Mouse (Mus musculus): ENCODE data around the gene Dnajc28. TPM values are rescaled to one million over a fixed set of nuclear protein-coding genes. Genes with fewer than 3 reads are reported as not detected.
A peak's percentile ranks its signal among the peaks of the same experiment; 100 is the strongest.

Gene Dnajc28
- polyA plus RNA-seq, 1 experiment from 2014 or later, result 3.3 TPM

DNA sequence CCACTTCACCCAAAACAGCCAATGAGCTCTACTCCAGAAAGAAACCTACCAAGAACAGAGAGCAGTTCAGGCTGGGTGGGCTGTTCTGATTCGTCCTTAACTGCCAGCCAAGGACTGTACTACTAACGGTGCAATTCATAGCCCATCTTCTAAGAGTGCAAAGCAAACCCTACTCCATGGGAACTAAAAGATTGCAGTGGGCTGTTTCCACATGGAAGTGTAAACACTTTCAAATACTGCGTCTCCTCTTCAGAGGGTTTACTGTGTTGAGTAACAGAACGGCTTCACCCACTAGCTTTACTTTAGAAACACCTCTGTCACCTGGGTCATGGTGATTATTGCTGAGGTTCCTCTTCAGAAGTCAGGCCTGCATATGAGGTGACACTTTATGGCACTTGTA, 17.7 kb downstream of the Dnajc28 start:
- Histone ChIP-seq H3K9ac (no peak overlapping the region), H3K27me3 (replicated peaks) (no peaks in the 10 kb centered on the region), H3K4me2 (no peak overlapping the region), H3K4me3 (replicated peaks) (no peak overlapping the region), H3K4me1 (no peaks in the 10 kb centered on the region), H3K9me3 (no peaks in the 10 kb centered on the region), H3K36me3 (no peaks in the 10 kb centered on the region), H3K27ac (no peak overlapping the region)
- 39% methylated on average over 4 of the region's 4 CpGs for WGBS
- no peak for ATAC-seq (ENCODE audit: insufficient read depth, low FRiP score, low read depth)

DNA sequence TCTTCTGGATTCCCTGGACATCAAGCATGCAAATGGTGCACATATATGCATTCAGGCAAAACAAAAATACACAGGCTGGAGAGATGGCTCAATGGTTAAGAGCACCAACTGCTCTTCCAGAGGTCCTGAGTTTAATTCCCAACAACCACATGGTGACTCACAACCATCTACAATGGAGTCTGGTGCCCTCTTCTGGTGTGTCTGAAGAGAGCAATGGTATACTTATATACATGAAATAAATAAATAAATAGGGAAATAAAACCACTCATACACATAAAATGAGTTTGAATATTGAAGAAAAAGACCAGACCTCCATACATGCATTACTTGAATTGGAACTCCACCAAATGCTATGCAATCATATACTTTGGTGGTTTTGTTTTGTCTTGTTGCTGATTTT, 19.6 kb downstream of the Dnajc28 start:
- Histone ChIP-seq H3K27me3 (replicated peaks) (no peaks in the 10 kb centered on the region), H3K36me3 (no peaks in the 10 kb centered on the region), H3K4me3 (replicated peaks) (no peak overlapping the region), H3K4me2 (no peak overlapping the region), H3K9ac (no peak overlapping the region), H3K9me3 (no peaks in the 10 kb centered on the region), H3K4me1 (no peaks in the 10 kb centered on the region), H3K27ac (no peak overlapping the region)
- no peak for ATAC-seq (ENCODE audit: insufficient read depth, low FRiP score, low read depth)

DNA sequence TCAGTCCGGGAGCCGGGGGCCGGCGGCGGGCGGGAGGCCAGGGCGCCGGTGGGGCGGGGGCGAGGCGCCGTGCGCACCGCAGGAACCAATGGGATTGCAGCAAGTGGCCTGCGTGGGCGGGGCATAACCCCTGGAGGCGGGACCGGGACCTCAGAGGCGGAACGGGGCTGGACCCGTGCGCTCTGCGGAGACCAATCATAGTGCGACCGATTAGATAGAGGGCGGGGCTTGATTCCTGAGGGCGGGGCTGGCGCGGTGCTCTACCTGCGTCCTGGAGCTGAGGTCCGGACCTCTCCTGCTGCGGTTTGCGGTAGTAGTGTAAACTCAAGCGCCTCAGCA, 21.2 kb downstream of the Dnajc28 start, which contains the start of gene Tmem50b:
Tmem50b (minus strand) TSS at position 129 of the 339 bp plus-strand sequence.
- peak within 1 kb of the TSS; percentile 88 for H3K4me2 ChIP-seq
- H3K27me3 ChIP-seq (replicated peaks), result no peaks in the 10 kb centered on the region
- 1% methylated on average over 34 of the region's 34 CpGs for WGBS
- no peaks in the 10 kb centered on the region for H3K36me3 ChIP-seq
- peak; percentile 99 for ATAC-seq (ENCODE audit: insufficient read depth, low FRiP score, low read depth)
- 0 out of 2 replicates have a peak within 1 kb of the TSS, but pooled peaks have one; percentile 18 for H3K27ac ChIP-seq
- H3K4me1 ChIP-seq, result no peaks in the 10 kb centered on the region
- no peaks in the 10 kb centered on the region for H3K9me3 ChIP-seq
- peak within 1 kb of the TSS; percentile 50 for H3K9ac ChIP-seq
- H3K4me3 ChIP-seq (replicated peaks), result peak within 1 kb of the TSS; percentile 80

- Histone ChIP-seq H3K4me3 (replicated peaks) (peak overlapping the region; percentile 80), H3K4me1 (no peaks in the 10 kb centered on the region), H3K9ac (peak overlapping the region; percentile 50), H3K4me2 (peak overlapping the region; percentile 88), H3K27ac (0 out of 2 replicates have a peak overlapping the region, but pooled peaks have one; percentile 18), H3K36me3 (no peaks in the 10 kb centered on the region), H3K9me3 (no peaks in the 10 kb centered on the region), H3K27me3 (replicated peaks) (no peaks in the 10 kb centered on the region)
- ATAC-seq (ENCODE audit: insufficient read depth, low FRiP score, low read depth), result no peak; the same call in 1 of the 2 replicates
- under 1% methylated on average over 70 of the region's 75 CpGs for WGBS
Measured at GRCm38 (mm10) chr16:91596779-91597671, 21.8 kb downstream of the Dnajc28 start.

DNA sequence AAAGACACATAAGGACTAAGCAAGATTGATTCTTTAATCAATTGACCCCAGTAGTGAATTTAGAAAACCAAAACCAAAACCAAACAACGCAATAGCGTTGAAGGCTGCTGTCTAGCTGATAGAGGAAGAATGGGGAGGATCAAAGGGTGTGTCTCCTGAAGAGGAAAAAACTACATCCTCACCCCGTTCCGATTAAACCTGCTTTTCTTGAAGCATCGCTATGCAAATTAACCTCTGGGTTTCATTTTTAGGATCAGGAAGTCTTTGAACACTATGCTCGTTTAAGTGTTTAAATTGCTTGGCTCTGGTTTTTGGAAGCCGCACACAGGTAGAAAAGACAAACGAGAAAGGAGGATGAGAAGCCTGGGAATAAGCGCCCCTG, 22.4 kb downstream of the Dnajc28 start:
- H3K4me1 ChIP-seq, result no peaks in the 10 kb centered on the region
- WGBS, result 16% methylated on average over 9 of the region's 9 CpGs
- H3K4me2 ChIP-seq, result peak overlapping the region; percentile 88
- no peak overlapping the region for H3K27ac ChIP-seq
- no peaks in the 10 kb centered on the region for H3K9me3 ChIP-seq
- no peak overlapping the region for H3K9ac ChIP-seq
- no peak for ATAC-seq (ENCODE audit: insufficient read depth, low FRiP score, low read depth)
- no peaks in the 10 kb centered on the region for H3K36me3 ChIP-seq
- H3K4me3 ChIP-seq (replicated peaks), result peak overlapping the region; percentile 80
- no peaks in the 10 kb centered on the region for H3K27me3 ChIP-seq (replicated peaks)

DNA sequence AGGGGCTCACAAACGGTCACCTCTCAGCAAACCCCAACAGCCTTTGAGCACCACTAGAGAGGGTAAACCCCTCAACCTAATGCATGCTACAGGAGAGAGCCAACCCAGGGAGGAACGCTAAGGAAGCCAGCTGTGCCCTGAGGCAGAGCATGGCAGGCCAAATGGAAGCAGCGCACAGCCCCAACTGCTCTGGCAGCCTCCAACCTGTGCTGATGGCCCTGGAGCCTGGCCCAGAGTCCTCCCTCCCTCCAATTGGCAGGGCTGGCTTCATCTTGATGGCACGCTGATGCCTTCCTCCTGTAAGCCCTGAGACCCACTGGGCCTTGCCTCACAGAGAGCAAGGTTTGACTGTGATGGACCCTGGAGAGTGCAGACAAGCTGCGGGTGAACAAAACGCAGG, 23.8 kb downstream of the Dnajc28 start:
- no peak for ATAC-seq (ENCODE audit: insufficient read depth, low FRiP score, low read depth)
- no peaks in the 10 kb centered on the region for H3K4me1 ChIP-seq
- no peak overlapping the region for H3K4me3 ChIP-seq (replicated peaks)
- no peaks in the 10 kb centered on the region for H3K27me3 ChIP-seq (replicated peaks)
- no peaks in the 10 kb centered on the region for H3K9me3 ChIP-seq
- H3K4me2 ChIP-seq, result no peak overlapping the region
- no peaks in the 10 kb centered on the region for H3K36me3 ChIP-seq
- no peak overlapping the region for H3K9ac ChIP-seq
- no peak overlapping the region for H3K27ac ChIP-seq
- WGBS, result 85% methylated on average over 6 of the region's 6 CpGs

DNA sequence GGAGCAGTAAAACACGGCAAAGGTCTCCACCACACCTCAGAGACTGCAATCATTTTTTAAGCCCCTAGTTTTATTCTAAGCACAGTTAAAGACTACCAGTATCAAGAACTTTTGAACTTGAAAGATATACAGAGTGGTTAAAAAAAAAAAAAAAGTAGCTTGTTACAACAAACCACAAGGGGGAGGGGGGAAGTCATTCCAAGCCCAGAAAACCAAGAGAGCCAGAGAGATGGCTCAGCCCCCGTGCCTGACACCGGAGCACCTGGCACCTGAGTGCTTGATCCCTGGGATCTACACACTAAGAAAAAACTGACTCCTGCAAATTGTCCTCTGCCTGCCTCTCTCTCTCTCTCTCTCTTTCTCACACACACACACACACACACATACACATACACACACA, 25.6 kb downstream of the Dnajc28 start:
- no peaks in the 10 kb centered on the region for H3K9me3 ChIP-seq
- H3K27me3 ChIP-seq (replicated peaks), result no peaks in the 10 kb centered on the region
- 41% methylated on average over 3 of the region's 3 CpGs for WGBS
- no peak overlapping the region for H3K27ac ChIP-seq
- no peaks in the 10 kb centered on the region for H3K36me3 ChIP-seq
- ATAC-seq (ENCODE audit: insufficient read depth, low FRiP score, low read depth), result no peak
- H3K4me2 ChIP-seq, result no peak overlapping the region
- H3K9ac ChIP-seq, result no peak overlapping the region
- no peak overlapping the region for H3K4me3 ChIP-seq (replicated peaks)
- H3K4me1 ChIP-seq, result no peaks in the 10 kb centered on the region

GRCm38 (mm10) chr16:91592162-91592561, 26.7 kb downstream of the Dnajc28 start:
- ATAC-seq (ENCODE audit: insufficient read depth, low FRiP score, low read depth), result no peak; the same call in 1 of the 2 replicates
- H3K4me3 ChIP-seq (replicated peaks), result no peak overlapping the region
- no peaks in the 10 kb centered on the region for H3K4me1 ChIP-seq
- WGBS, result 41% methylated on average over 8 of the region's 8 CpGs
- H3K36me3 ChIP-seq, result no peaks in the 10 kb centered on the region
- no peak overlapping the region for H3K4me2 ChIP-seq
- H3K9ac ChIP-seq, result no peak overlapping the region
- H3K27me3 ChIP-seq (replicated peaks), result no peaks in the 10 kb centered on the region
- H3K9me3 ChIP-seq, result no peaks in the 10 kb centered on the region
- no peak overlapping the region for H3K27ac ChIP-seq

DNA sequence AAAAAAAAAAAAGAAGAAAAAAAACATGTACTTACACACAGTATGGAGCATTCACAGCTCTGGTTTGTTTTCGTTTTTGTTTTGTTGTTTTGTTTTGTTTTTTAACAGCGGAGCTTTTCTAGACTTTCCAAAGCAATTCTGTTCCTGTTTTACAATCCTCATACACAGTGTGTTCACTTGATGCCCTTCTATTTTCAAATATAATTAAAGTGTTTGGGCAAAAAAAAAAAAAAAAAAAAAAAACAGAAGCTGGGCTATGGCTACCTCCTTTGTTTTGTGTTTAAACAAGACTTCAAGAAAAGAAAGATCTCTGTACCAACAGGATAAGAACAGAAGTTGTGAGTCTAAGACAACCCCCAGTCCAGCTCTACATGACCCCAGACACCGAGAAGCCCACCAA, 30.1 kb downstream of the Dnajc28 start:
- Histone ChIP-seq H3K9ac (no peak overlapping the region), H3K9me3 (no peaks in the 10 kb centered on the region), H3K4me2 (no peak overlapping the region), H3K27ac (no peak overlapping the region), H3K4me1 (no peaks in the 10 kb centered on the region), H3K27me3 (replicated peaks) (no peaks in the 10 kb centered on the region), H3K36me3 (no peaks in the 10 kb centered on the region), H3K4me3 (replicated peaks) (no peak overlapping the region)
- no peak for ATAC-seq (ENCODE audit: insufficient read depth, low FRiP score, low read depth)
- 87% methylated on average over 3 of the region's 3 CpGs for WGBS

DNA sequence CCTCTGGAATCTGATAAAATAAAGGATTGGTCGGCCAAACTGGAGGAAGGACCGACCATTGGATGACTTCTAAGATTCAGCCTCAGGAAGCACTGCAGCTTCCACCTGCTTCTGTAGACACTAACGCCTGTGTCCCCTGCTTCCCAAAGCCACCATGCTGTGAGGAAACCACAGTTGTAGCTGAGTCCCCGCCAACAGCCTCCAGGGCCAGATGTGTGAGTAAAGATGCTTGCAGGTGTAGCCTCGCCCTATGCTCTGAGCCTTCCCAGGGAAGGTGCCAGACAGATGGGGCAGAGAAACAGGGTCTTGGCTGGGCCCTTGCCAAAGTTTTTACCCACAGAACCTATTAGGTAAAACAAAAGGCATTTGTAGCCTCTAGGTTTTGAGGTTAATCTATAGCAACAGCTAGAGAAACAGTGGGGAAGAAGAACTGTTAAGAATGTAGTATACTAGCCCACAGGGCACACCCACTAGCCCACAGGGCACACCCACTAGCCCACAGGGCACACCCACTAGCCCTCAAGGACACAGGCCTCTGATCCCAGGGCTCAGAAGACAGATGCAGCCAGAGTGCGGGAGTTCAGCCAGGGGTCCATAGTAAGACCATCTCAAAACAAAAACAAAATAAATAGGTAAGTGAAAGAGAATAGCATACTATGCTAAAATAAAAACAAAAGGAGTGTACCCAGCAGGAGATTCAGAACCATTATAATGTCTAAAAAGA, 30.9 kb downstream of the Dnajc28 start:
- WGBS, result 67% methylated on average over 6 of the region's 6 CpGs
- Histone ChIP-seq H3K27ac (no peak overlapping the region), H3K36me3 (no peaks in the 10 kb centered on the region), H3K9me3 (no peaks in the 10 kb centered on the region), H3K4me2 (no peak overlapping the region), H3K27me3 (replicated peaks) (no peaks in the 10 kb centered on the region), H3K4me1 (no peaks in the 10 kb centered on the region), H3K4me3 (replicated peaks) (no peak overlapping the region), H3K9ac (no peak overlapping the region)
- no peak for ATAC-seq (ENCODE audit: insufficient read depth, low FRiP score, low read depth)

DNA sequence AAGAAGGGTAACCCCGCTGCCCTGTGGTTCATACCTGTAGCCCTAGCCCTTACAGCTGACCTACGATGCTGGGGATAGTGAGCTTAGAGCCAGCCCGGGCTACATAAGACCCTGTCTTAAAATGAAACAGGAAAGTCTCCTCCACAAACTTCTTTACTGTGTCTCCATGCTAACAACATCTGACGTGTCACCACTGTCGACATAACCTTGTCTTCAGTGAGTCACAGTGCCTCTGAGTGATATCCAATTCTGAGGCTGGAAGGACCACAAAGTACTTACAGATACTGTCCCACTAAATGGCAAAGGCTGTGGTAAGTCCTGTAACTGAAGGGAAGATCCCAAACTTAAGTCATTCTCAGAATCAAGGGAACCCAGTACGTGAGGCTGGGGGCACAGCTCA, 32.6 kb downstream of the Dnajc28 start:
- H3K9ac ChIP-seq, result no peak overlapping the region
- no peaks in the 10 kb centered on the region for H3K27me3 ChIP-seq (replicated peaks)
- H3K4me1 ChIP-seq, result no peaks in the 10 kb centered on the region
- no peak for ATAC-seq (ENCODE audit: insufficient read depth, low FRiP score, low read depth)
- H3K4me3 ChIP-seq (replicated peaks), result no peak overlapping the region
- H3K27ac ChIP-seq, result no peak overlapping the region
- WGBS, result 89% methylated on average over 6 of the region's 6 CpGs
- H3K36me3 ChIP-seq, result no peaks in the 10 kb centered on the region
- H3K9me3 ChIP-seq, result no peaks in the 10 kb centered on the region
- H3K4me2 ChIP-seq, result no peak overlapping the region

- ATAC-seq (ENCODE audit: insufficient read depth, low FRiP score, low read depth), result no peak
Measured at GRCm38 (mm10) chr16:91585617-91586016, 33.2 kb downstream of the Dnajc28 start.

More at GRCm38 (mm10) chr16:91585617-91586016, 33.2 kb downstream of the Dnajc28 start:
- Histone ChIP-seq H3K27me3 (replicated peaks) (no peaks in the 10 kb centered on the region), H3K36me3 (no peaks in the 10 kb centered on the region), H3K27ac (no peak overlapping the region), H3K4me1 (no peaks in the 10 kb centered on the region), H3K9me3 (no peaks in the 10 kb centered on the region), H3K4me2 (no peak overlapping the region), H3K4me3 (replicated peaks) (no peak overlapping the region), H3K9ac (no peak overlapping the region)
- 82% methylated on average over 5 of the region's 5 CpGs for WGBS

All from stomach, embryonic 15.5 days (tissue).